Mouse (Mus musculus) T-helper 17 cell (primary cell): ENCODE data around the gene Cmklr1.

ENCODE experiments used
- in situ Hi-C, 2 experiments: fragments of 300-600 bp; cut with MboI, MseI; formaldehyde crosslinking; loops; 1 replicate in 1 of 2; 2 replicates in 1 of 2; pipeline ENCODE4 v1.15.1; 2025; ENCODE audit warnings: high pct_unique_total_duplicates in 2 of 2

Cmklr1 gene

GRCm38 (mm10) chr5:113591166-113591565, 59.1 kb downstream of the Cmklr1 start:
- in situ Hi-C loops = loop anchor here in 1 of 2 experiments (5.0 kb wide), 1 partner anchor 36 kb away; no protein-coding TSS in a partner anchor

GRCm38 (mm10) chr5:113590010-113590640, 60.1 kb downstream of the Cmklr1 start:
- in situ Hi-C loops = loop anchor here in 1 of 2 experiments (5.0 kb wide), 1 partner anchor 37 kb away; no protein-coding TSS in a partner anchor

DNA sequence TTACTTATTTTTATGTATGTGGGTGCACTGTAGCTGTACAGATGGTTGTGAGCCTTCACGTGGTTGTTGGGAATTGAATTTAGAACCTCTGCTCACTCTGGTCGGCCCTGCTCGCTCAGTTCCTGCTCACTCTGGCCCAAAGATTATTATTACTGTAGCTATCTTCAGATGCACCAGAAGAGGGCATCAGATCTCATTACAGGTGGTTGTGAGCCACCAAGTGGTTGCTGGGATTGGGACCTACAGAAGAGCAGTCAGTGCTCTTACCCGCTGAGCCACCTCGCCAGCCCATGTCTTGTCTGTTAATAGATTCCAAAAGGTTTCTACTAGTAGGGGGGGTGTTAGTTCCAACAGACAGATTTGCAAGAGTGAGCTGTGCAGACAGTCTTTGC, 63.8 kb downstream of the Cmklr1 start:
- in situ Hi-C loops = loop anchor here (5.0 to 10.0 kb wide), 3 partner anchors 141 to 1188 kb away; partner anchors contain the start of genes Ankrd13a (in 1 of the 2) and Git2 (in 1 of the 2)

DNA sequence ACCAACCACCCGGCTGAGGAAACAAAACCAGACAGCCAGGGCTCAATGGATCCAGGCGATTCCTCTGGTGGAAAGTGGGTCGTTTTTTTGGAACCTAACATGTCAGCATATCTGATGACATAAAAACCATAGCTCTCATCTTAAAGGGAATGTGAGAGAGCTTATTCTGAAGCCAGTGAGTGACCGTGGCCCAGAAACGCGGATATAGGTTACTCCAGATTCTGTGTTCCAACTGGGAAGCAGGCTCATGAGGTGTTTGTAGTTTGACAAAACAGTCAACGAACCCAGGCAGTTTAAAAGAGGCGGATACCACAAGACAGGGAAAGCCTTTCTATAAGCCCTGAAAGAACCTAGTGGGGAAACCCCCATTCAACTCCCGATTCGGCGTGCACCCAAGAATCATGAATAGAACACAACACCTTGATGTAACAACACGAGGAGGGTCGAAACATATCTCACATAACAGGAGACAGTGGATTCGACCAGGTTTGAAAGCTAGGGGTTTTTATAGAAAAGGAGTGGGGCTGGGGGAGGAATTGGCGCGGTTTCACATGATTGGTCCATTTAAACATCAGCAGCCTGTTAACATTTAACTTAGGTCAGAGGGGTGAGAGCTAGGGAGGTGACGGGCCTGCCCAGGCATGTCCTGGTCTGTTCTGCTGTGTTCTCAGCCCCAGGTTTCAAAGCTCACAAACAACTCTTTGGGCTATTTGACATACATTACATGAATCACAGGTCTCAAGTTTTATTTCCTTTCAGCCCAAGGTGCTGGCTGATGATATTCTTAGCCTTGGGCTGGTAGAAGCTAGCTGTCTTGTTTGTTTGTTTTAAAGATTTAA, 64.4 kb downstream of the Cmklr1 start:
- in situ Hi-C loops = loop anchor here (5.0 to 10.0 kb wide), 3 partner anchors 141 to 1189 kb away; partner anchors contain the start of genes Ankrd13a (in 1 of the 2) and Git2 (in 1 of the 2)

- in situ Hi-C loops = loop anchor here (10.0 kb wide), 2 partner anchors 230 to 1190 kb away; partner anchors contain the start of genes Ankrd13a (in 1 of the 2) and Git2 (in 1 of the 2)
Observed at GRCm38 (mm10) chr5:113584439-113584838, 65.8 kb downstream of the Cmklr1 start.

GRCm38 (mm10) chr5:113583424-113584162, 66.6 kb downstream of the Cmklr1 start:
- in situ Hi-C loops = loop anchor here (10.0 kb wide), 2 partner anchors 231 to 1191 kb away; partner anchors contain the start of genes Ankrd13a (in 1 of the 2) and Git2 (in 1 of the 2)

GRCm38 (mm10) chr5:113580801-113581200, 69.4 kb downstream of the Cmklr1 start:
- in situ Hi-C loops = loop anchor here (10.0 kb wide), 2 partner anchors 234 to 1194 kb away; partner anchors contain the start of genes Ankrd13a (in 1 of the 2) and Git2 (in 1 of the 2)

DNA sequence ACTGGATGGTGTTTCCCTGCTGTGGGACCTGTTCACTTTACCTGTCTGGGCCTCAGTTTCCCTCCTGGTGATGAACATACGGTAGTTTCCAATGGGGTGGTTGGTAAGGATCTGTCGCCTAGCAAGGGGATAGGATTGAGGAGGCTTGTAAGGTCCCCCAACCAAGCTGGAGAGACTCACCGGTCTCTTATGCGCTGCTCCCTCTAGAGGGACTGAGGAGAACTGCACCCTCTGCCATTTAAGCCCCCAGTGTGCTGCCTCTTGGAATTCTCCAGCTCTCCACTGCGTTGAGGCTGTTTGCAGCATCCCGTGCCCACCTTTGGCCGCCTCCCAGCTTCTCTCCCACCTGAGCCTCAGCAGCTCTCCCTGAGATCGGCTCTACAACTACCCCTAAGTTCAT, 70.0 kb downstream of the Cmklr1 start:
- in situ Hi-C loops = loop anchor here (10.0 kb wide), 2 partner anchors 235 to 1195 kb away; partner anchors contain the start of genes Ankrd13a (in 1 of the 2) and Git2 (in 1 of the 2)

DNA sequence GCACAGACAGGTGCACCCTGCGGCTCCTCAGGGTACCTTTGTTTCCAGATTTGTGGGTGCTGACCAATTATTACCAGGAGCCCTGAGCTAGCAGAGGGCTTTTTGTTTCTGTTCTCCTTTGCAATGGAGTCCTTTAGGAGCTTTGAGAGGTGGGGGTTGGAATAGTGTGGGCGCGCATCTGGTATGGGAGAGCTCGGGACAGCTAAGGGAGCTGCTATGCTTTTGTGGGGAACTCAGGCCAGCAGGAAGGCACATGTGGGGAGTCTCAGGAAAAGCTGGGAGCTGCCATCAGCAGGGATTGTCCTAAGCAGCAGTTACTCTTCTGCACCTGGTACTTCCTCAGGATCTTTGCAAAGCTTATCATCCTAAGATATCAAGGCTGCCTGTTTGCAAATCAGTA, 71.1 kb downstream of the Cmklr1 start:
- in situ Hi-C loops = loop anchor here in 1 of 2 experiments (5.0 kb wide), 1 partner anchor 138 kb away; no protein-coding TSS in a partner anchor

- in situ Hi-C loops = loop anchor here in 1 of 2 experiments (5.0 kb wide), 1 partner anchor 139 kb away; no protein-coding TSS in a partner anchor
Observed at GRCm38 (mm10) chr5:113578428-113578827, 71.8 kb downstream of the Cmklr1 start.

GRCm38 (mm10) chr5:113577555-113577954, 72.7 kb downstream of the Cmklr1 start:
- in situ Hi-C loops = loop anchor here in 1 of 2 experiments (5.0 kb wide), 1 partner anchor 140 kb away; no protein-coding TSS in a partner anchor

DNA sequence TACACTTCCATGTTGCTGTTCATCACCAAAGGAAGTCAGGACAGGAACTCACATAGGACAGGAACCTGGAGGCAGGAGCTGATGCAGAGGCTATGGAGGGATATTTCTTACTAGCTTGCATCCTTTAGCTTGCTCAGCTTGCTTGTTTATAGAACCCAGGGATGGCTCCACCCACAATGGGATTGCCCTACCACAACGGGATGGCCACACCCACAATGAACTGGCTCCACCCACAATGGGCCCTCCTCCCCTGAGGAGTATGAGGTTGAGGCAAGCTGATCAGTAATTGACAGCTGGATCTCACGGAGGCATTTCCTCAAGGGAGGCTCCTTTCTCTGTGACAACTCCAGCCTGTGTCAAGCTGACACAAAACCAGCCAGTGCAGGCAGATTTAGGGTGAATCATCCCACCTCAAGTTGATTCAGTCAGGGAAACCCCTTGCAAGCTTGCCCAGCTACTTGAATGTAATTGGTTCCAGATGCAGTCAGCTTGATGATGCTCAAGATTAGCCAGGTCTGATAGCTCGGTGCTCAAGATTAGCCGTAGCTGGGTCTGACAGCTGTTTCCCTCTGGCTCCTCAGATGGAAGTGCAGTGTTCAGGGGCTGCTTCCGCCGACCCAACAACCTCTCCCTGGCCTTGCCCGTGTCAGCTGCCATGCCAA, 80.0 kb downstream of the Cmklr1 start:
- in situ Hi-C loops = no loop called here

GRCm38 (mm10) chr5:113565858-113566257, 84.4 kb downstream of the Cmklr1 start:
- in situ Hi-C loops = no loop called here

GRCm38 (mm10) chr5:113565101-113565854, 84.9 kb downstream of the Cmklr1 start:
- in situ Hi-C loops = no loop called here

GRCm38 (mm10) chr5:113564463-113564862, 85.8 kb downstream of the Cmklr1 start:
- in situ Hi-C loops = no loop called here
